Mouse (Mus musculus) macrophage (primary cell): ENCODE data around the gene Pramel7. TPM values are rescaled to one million over a fixed set of nuclear protein-coding genes. Genes with fewer than 3 reads are reported as not detected.
"Not testable (repeated sequence)": the region's sequence is repeated elsewhere in the genome, so short reads cannot be mapped to it uniquely, and the experiment has no call there.

Experiments used
- H3K27ac ChIP-seq: fragments of 350-480 bp; formaldehyde crosslinking; 2 replicates; pipeline ENCODE4 v1.9.0; 2021
- H3K36me3 ChIP-seq: fragments of 350-480 bp; formaldehyde crosslinking; 2 replicates; pipeline ENCODE4 v1.9.0; 2021; ENCODE audit errors: inconsistent target
- H3K4me3 ChIP-seq: fragments of 350-480 bp; formaldehyde crosslinking; 2 replicates; pipeline ENCODE4 v1.9.0; 2021; ENCODE audit errors: inconsistent target
- H3K79me2 ChIP-seq: fragments of 350-480 bp; formaldehyde crosslinking; 2 replicates; pipeline ENCODE4 v1.9.0; 2021; ENCODE audit errors: inconsistent target
- WGBS: methylation state at CpG from one replicate; pipeline ENCODE4 v1.1.7; 2026; ENCODE audit warnings: inconsistent platforms; ENCODE audit not compliant: missing documents; 5-methylcytosine and 5-hydroxymethylcytosine counted together
- polyA plus RNA-seq: library from polyadenylated mRNA; stranded (reverse); fragments of 250-400 nt; gene quantifications from 3 replicates; pipeline ENCODE4 v1.2.4, GENCODE M21; 2018; ENCODE audit warnings: inconsistent platforms
- total RNA-seq, 78 experiments: library from RNA; depleted of rRNA; stranded (reverse); fragments of 250-400 nt; gene quantifications; 1 replicate in 9 of 78; 2 replicates in 24 of 78; 3 replicates in 43 of 78; 4 replicates in 2 of 78; pipeline ENCODE4 v1.2.4; 2018; ENCODE audit warnings: inconsistent platforms in 56 of 78

Pramel7 gene
- not detected for total RNA-seq (2018; cell fraction: chromatin; rRNA removed)
- not detected for total RNA-seq (2018; cell fraction: cytosol; rRNA removed)
- total RNA-seq (2018; cell fraction: nucleus; rRNA removed), result not detected
- polyA plus RNA-seq, result not detected in 3 replicates

GRCm38 (mm10) chr2:87496993-87497392 is at the start of gene Pramel7:
Pramel7 (minus strand) TSS chr2:87497093.
- WGBS, result no CpG with 5 or more reads among the region's 5 CpGs
- H3K27ac ChIP-seq, H3K4me3 ChIP-seq, H3K79me2 ChIP-seq, H3K36me3 ChIP-seq: not testable (repeated sequence)

GRCm38 (mm10) chr2:87545442-87545841 is 48.5 kb upstream of the Pramel7 start, which contains the start of gene Olfr1128:
Olfr1128 (minus strand) TSS chr2:87545542.
- no peak within 1 kb of the TSS for H3K4me3 ChIP-seq
- H3K36me3 ChIP-seq, result no peaks in the 10 kb centered on the region
- H3K79me2 ChIP-seq, result no peaks in the 10 kb centered on the region
- H3K27ac ChIP-seq, result no peak within 1 kb of the TSS
- 83% methylated on average over 1 of the region's 1 CpGs for WGBS

DNA sequence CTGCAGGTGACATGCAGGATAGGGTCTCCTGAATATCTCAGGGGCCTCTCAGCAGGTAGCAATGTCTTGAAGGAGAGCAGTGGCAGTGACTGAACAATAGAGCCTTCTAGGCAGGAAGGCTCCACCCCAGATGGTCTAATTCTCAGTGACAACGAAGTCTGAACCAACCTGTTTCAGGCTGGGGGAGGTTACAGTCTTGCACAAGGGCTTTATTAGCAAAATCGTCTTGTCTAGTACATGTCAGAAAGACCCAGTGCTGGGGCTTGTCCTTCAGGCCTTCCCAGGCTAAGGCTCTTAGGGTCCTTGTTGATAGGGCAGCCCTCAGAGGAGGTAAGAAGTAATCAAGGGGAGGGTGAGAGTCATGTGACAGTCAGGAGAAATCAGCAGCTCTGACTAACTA is 37.9 kb upstream of the Pramel7 start:
- WGBS, result 56% methylated on average over 2 of the region's 2 CpGs
- no peak overlapping the region for H3K27ac ChIP-seq
- no peaks in the 10 kb centered on the region for H3K36me3 ChIP-seq
- H3K79me2 ChIP-seq, result no peaks in the 10 kb centered on the region
- no peak overlapping the region for H3K4me3 ChIP-seq

- Histone ChIP-seq H3K27ac (no peak within 1 kb of the TSS), H3K36me3 (no peaks in the 10 kb centered on the region), H3K4me3 (no peak within 1 kb of the TSS), H3K79me2 (no peaks in the 10 kb centered on the region)
Observed at GRCm38 (mm10) chr2:87531496-87531895, 34.6 kb upstream of the Pramel7 start, which contains the start of gene Olfr153. Olfr153 (plus strand) TSS chr2:87531796.

- H3K4me3 ChIP-seq, H3K79me2 ChIP-seq, H3K36me3 ChIP-seq, H3K27ac ChIP-seq: not testable (repeated sequence)
- WGBS, result 26% methylated on average over 32 of the region's 39 CpGs
Observed at GRCm38 (mm10) chr2:87525899-87526616, 29.2 kb upstream of the Pramel7 start.

DNA sequence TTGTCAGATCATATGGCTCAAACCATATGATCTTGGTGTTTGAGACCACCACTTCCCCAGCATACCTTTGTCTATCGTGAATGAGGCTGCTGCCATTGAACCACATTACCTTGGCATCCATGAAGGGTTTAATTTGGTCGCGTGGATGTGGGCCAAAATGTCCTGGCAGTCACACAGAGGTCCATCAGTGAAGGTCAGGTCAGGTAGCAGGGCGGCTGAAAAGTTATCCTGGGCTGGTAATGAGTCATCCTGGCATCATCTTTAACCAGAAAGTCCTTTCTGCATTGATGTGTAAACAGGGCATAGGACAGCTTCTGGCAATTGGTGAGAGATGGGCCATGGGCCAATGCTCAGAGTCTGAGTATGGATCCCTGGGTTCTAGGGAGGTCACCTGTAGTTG is 23.8 kb upstream of the Pramel7 start:
- Histone ChIP-seq H3K79me2 (no peaks in the 10 kb centered on the region), H3K27ac (no peak overlapping the region), H3K4me3 (no peak overlapping the region), H3K36me3 (no peaks in the 10 kb centered on the region)
- WGBS, result 84% methylated on average over 4 of the region's 4 CpGs

DNA sequence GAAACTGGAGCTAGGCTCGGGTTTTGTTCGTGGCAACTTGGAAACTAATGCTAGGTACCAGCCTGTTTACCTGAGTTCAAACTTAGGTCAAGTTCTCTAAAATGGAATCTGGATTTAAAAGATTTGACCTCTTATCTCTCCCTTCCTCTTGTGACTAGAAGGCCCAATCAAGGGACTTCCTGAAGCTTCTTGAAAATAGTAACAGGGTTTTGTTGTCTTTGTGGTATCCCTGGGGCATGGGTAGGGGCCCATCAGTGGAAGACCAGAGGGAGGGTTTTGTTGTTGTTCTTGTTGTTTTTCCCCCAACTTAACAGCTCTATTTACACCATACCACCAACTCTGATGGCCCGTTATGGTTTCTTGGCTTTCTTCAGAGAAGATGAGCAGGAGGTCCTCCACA is 19.7 kb upstream of the Pramel7 start:
- H3K4me3 ChIP-seq, result no peak overlapping the region
- H3K79me2 ChIP-seq, result no peaks in the 10 kb centered on the region
- H3K36me3 ChIP-seq, result no peaks in the 10 kb centered on the region
- WGBS, result 81% methylated on average over 3 of the region's 3 CpGs
- H3K27ac ChIP-seq, result no peak overlapping the region

GRCm38 (mm10) chr2:87515457-87516060 is 18.7 kb upstream of the Pramel7 start:
- Histone ChIP-seq H3K27ac (no peak overlapping the region), H3K79me2 (no peaks in the 10 kb centered on the region), H3K4me3 (no peak overlapping the region), H3K36me3 (no peaks in the 10 kb centered on the region)
- WGBS, result 82% methylated on average over 7 of the region's 8 CpGs

GRCm38 (mm10) chr2:87515046-87515445 is 18.2 kb upstream of the Pramel7 start:
- no peaks in the 10 kb centered on the region for H3K79me2 ChIP-seq
- WGBS, result 88% methylated on average over 2 of the region's 2 CpGs
- H3K27ac ChIP-seq, result no peak overlapping the region
- H3K36me3 ChIP-seq, result no peaks in the 10 kb centered on the region
- no peak overlapping the region for H3K4me3 ChIP-seq

DNA sequence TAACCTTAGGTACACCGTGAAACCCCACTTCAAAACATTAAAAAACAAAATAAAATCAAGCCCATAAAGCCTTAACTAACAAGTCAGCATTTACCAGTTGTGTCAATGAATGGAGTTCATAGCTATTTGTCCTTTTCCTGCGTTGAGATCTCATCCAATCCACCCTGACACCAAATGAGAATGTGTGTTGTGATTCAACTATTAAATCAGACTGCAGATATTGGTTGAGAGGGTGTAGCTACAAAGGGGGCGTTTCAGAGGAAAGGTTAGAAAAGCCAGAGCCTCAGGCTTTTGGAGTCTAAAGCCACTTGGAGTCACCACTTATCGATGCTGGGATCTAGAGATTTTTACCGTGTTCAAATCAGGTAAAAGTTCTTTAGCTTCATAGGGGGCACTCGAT is 9.4 kb upstream of the Pramel7 start, which contains the start of gene Pramel6:
Gene Pramel6, plus strand, starts transcription at position 301 of the 400 bp plus-strand sequence.
- no peaks in the 10 kb centered on the region for H3K79me2 ChIP-seq
- H3K36me3 ChIP-seq, result no peaks in the 10 kb centered on the region
- H3K4me3 ChIP-seq, result no peak within 1 kb of the TSS
- WGBS, result 79% methylated on average over 6 of the region's 6 CpGs
- no peak within 1 kb of the TSS for H3K27ac ChIP-seq

DNA sequence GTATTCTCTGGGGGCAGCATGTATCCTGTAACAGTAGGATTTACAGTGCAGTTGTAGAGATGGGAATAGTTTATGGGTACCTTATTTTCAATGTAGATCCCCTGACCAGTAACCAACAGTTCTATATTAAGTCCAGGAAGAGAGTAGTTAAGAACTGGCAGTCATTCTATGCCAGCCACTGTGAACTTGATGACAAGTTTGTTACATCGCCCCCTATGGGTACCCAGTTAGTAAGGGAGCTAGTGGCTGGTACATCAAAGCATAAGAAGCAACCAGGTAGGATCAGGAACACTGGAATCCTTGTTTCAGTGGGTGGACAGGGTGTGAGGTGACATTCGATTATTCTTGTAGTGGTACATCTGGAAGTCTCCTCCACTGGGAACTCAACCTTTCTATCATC is 14.6 kb downstream of the Pramel7 start:
- WGBS, result 68% methylated on average over 2 of the region's 2 CpGs
- Histone ChIP-seq H3K36me3 (no peaks in the 10 kb centered on the region), H3K4me3 (no peak overlapping the region)

DNA sequence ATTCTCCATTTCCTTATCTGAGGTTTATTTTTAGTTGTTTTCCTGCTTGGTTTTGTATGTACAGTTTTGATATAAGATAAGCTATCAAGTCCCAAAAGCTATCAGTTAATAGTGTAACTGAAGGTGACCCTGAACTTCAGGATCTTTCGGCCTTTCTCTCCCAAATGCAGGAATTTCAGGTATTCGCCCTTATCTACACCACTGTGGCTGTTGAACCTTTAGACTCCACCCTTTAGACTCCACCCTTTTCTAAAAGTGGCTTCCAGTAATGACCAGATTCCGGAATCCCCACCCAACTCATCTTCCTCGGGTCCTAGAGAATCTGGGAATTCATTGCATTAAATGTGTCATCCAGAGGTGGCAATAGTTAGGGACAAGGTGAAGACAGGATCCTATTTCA is 15.7 kb downstream of the Pramel7 start:
- Histone ChIP-seq H3K36me3 (no peaks in the 10 kb centered on the region), H3K79me2 (no peaks in the 10 kb centered on the region), H3K27ac (no peak overlapping the region), H3K4me3 (no peak overlapping the region)
- WGBS, result 88% methylated on average over 4 of the region's 4 CpGs

More for the DNA sequence above, 14.6 kb downstream of the Pramel7 start:
- H3K79me2 ChIP-seq, result no peaks in the 10 kb centered on the region
- no peak overlapping the region for H3K27ac ChIP-seq

- H3K27ac ChIP-seq, result no peak overlapping the region
- no peaks in the 10 kb centered on the region for H3K79me2 ChIP-seq
- no peak overlapping the region for H3K4me3 ChIP-seq
- no peaks in the 10 kb centered on the region for H3K36me3 ChIP-seq
Observed at GRCm38 (mm10) chr2:87480207-87480606, 16.7 kb downstream of the Pramel7 start.

DNA sequence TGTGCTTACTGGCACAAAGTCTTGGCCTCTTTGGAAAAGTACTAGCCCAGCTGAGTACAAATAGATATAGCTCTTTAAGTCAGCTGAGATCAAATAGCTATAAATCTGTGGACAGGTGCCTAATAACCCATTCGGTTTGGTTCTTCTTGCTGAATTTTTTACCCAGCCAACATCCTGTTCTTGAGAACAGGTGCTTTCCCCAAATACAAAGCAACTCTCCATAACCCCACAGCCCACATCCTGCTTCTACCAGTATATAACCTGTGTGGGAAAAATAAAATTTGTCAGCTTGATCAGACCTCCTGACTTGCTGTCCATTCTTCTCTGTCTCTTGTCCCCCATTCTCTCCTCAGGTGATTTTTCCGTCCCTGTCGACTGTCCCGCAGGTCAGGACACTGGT is 35.1 kb downstream of the Pramel7 start:
- H3K4me3 ChIP-seq, result no peak overlapping the region
- 83% methylated on average over 4 of the region's 4 CpGs for WGBS
- no peak overlapping the region for H3K27ac ChIP-seq
- H3K36me3 ChIP-seq, result no peaks in the 10 kb centered on the region
- no peaks in the 10 kb centered on the region for H3K79me2 ChIP-seq

DNA sequence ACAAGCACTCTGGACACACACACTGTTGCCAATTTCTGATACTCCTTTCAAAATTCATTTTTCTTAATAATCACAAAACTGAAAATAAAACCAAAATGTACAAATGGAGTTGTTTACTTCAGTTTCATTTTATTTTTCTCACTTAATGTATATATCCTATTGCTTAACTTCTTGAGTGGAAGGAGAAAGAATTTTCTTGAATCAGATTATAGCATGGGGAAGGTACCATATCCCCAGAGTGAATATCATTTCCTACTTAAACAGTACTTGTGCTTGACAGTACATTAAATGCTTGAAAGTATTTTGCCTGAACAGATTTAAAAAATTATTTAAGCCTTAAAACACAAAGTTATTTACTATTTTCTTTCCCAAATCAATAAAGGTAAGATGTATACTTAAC is 43.2 kb downstream of the Pramel7 start, which contains the start of gene Olfr1126:
Gene Olfr1126, plus strand, starts transcription at position 301 of the 400 bp plus-strand sequence.
- H3K27ac ChIP-seq, result no peak within 1 kb of the TSS
- no peaks in the 10 kb centered on the region for H3K79me2 ChIP-seq
- H3K36me3 ChIP-seq, result no peaks in the 10 kb centered on the region
- H3K4me3 ChIP-seq, result no peak within 1 kb of the TSS
